Mouse (Mus musculus): ENCODE measurements around the gene Dlg5. TPM values are rescaled to one million over a fixed set of nuclear protein-coding genes. Genes with fewer than 3 reads are reported as not detected.

Dlg5 gene
- total RNA-seq, 1 experiment from 2014 or later: 35.9 TPM

DNA sequence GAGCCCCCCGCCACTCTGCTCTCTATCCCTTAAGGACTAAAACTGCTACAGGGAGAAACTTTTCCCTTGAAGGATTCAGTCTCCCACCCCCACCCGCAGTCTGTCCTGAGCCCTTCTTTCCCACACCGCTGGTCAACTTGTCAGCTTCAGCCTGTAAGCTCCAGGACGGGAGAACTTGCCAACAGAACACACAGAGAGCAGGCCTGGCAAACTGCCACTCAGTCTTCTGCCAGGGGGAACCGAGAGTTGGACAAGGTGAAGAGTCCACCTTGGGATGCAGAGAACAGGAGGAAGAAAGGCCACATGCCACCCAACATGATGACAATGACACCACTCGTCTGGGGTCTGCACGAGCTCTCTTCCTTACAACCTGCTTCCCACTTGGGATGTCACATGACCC lies 56.1 kb downstream of the Dlg5 start:
- DNase-seq: no peak

DNA sequence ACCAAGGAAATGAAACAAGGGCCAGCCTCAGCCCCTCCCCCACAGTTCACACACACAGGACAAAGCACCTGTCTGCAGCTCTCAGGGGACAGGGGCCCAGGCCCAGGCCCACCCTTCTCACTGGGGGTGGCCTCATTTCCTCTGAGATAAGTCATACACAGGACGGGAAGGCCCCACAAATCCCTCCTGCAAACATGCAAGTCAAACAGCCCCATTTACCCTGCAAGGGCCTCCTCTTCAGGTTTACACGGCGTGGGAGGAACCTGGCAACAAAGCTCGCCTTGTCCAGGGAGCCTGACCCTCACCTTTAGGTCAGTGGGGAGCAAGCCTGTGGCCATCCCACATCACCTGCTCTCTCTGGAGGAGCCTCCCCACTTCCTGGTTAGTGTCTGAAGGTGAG lies 60.2 kb downstream of the Dlg5 start:
- DNase-seq: no peak

DNA sequence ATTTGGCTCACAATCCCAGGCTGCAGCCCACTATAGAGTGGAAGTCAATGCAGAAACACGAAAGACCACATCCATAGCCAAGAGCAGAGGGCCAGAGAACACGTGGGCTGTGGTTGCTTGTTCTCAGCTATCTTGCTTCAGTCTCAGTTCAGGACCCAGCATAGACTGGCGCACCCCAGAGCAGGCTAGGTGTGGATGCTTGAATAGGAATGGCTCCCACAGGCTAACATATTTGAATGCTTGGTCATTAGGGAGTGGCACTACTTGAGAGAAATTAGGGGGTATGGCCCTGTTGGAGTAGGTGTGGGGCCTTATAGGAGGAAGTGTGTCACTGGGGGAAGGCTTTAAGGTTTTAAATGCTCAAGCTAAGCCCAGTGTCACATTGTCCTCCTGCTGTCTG lies 62.8 kb downstream of the Dlg5 start:
- DNase-seq: no peak

DNA sequence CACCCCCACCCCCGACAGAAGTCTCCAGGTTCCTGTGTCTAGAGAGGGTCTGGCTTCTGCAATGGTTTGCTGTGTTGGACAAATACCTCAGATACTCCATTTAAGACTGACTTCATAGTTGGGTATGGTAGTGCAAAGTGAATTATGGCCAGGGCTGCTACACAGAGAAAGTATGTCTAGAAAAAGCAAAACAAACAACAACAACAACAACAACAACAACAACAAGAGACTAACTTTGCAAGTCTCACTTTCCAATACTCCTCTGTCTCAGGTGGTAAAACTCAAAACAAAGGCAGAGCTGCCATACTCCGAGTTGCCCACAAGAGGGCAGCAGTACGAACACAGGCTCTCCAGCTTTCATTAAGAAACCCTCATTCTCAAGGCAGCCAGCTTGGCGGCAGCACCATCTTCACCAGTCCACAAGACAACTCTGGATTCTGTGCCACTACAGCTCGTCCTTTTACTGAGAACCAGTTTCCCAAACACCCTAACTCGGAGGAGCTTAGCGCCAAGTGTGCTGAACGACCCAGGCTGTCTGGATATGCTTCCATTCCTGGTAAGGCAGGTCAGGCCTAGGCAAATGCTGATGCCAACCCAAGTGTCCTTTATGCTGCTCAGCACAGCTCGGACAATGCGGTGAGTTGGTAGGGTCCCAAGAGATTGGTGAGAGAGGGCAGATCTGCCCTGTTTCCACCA lies 63.8 kb downstream of the Dlg5 start:
- DNase-seq: peak; percentile 82

DNA sequence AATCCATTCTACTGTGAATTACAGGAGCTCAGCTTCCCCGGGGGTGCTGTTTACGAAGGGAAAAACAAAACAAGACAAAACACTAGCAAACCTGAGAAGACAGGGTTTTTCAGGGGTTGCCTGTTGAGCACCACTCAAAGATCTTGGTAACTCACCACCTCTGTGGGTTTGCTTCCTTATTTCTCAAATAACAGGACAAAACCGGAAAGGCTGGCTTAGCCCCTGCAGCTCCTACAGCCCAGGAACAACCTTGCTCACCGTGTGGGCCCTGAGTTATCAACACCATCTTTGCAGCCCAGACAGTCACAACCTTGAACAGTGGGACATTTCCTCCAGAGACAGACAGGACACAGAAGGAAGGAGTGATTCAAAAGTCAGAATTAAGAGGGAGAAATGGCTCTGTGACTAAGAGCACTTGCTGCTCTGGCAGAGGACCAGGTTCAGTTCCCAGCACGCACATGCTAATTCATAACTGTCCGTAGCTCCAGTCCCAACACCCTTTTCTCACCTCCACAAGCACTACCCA lies 66.2 kb downstream of the Dlg5 start:
- DNase-seq: no peak

DNA sequence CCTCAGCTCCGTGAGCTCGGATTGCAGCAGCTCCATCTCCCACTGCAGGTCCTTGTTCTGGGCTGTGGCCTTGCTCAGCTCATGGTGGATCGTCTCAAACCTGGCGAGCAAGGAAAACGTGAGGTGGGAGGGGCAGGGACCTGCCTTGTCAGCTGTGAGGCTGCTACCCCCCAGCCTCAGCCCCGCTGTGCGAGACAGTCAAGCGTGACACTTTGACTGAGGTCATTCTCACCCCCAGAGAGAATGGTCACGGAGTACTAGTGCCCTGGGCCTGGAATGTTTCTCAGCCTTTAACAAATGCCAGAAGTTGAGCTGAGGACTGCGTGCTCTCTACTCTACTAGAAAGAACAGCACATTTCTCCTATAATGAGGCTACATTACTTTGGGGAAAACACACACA lies 69.1 kb downstream of the Dlg5 start:
- DNase-seq: no peak

DNA sequence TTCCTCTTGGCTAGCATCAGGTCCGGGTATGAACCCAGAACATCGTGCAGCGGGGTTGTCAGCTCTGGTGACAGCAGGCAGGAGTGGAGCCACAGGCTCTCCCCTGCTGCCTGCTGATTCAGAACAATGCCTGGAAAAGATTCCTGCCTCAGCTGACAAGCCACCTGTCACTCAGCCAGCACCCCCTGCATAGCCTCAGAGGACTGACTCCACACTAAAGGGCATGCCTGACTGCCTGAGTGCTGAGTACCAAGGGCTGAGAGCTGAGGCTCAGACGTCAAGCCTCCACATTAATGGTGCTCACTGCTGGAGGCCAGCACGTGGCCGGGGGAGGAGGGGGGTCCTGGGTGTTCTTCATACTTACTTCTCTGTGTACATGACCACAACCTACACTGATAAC lies 72.4 kb downstream of the Dlg5 start:
- no peak for DNase-seq

- DNase-seq: peak; percentile 45
Observed at GRCm38 (mm10) chr14:24171639-24172311, 73.9 kb downstream of the Dlg5 start.

DNA sequence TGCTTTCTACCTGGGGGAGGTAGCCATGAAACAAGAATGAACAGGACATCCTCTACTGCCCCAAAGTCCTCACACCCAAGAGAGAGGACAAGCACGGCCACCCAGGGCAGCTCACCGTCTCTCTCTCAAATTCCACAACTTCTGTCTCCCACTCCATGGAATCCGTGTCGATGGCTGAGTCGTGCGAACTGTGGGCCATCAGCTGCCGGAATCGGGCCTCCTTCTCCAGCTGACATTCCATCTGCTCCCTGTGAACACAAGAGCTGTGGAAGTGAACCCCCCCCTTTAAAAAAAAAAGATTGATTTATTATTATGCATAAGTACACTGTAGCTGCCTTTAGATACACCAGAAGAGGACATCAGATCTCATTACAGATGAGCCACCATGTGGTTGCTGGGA lies 79.7 kb downstream of the Dlg5 start:
- no peak for DNase-seq

DNA sequence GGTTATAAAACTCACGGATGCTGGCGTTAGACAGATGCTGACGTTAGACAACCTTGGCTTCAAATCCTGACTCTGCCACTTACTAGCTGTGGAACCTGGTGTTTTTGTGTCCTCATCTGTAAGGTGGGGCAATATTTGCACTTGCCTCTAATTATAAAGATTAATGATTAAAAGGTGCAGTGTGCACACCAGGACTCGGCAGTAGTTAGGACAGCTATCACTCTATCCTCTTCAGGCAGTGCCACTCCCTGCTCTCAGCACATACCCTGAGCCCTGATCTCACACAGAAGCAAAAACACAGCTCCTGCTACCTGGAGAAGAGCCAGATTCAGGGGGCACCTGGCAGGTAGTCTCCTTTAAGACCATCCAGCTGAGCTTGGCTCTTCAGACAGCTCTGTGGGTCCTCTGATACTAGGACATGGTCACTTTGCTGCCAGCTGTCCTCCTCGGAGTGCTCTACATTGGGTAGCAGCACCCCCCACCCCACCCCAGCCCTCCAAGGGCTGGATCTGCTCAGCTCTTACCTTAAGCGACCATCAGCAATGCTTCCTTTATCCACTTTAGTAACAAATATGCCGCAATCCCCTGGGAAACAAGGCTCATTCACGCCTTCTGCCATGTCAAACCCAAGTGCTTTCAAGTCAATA lies 80.9 kb downstream of the Dlg5 start:
- DNase-seq: no peak

DNA sequence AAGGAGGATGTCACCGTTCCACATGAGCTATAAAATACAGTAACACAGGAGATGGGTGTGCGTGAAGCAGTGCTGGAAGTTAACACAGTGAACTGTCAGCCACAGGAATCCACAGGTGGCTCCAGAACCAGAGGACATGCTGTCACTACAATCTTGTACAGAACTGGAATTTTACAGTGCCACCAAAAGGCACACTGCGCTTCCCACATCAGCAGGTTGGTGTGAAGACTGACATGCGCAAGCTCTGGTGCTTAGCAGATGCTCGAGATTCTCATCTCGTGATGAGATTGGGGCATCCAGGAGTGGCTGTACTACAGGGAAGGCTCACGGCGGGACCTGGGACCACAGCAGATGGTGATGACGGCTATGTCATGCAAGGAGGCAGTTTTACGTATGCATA lies 82.9 kb downstream of the Dlg5 start:
- DNase-seq: no peak

- DNase-seq: no peak
Observed at GRCm38 (mm10) chr14:24148892-24149291, 96.8 kb downstream of the Dlg5 start.

DNA sequence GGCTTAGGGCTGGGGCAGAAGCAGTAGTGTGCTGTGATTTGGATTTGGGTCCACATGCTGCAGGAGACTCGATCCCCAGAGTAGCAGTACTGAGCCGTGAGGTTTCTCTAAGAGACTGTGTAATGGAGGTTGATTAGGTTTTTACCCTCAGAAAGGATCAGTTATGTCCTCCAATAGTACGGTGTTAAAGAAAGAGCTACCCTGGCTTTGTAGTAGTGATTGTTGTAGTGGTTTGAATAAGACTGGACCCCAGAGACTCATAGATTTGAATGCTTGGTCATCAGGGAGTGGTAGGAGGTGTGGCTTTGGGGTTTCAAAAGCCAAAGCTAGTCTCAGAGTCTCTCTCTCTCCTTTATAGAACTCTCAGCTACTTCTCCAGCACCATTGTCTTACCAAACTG lies 100.9 kb downstream of the Dlg5 start:
- no peak for DNase-seq

- DNase-seq: no peak
Observed at GRCm38 (mm10) chr14:24144421-24144820, 101.3 kb downstream of the Dlg5 start.

GRCm38 (mm10) chr14:24142926-24143430 lies 102.7 kb downstream of the Dlg5 start:
- DNase-seq: no peak

DNA sequence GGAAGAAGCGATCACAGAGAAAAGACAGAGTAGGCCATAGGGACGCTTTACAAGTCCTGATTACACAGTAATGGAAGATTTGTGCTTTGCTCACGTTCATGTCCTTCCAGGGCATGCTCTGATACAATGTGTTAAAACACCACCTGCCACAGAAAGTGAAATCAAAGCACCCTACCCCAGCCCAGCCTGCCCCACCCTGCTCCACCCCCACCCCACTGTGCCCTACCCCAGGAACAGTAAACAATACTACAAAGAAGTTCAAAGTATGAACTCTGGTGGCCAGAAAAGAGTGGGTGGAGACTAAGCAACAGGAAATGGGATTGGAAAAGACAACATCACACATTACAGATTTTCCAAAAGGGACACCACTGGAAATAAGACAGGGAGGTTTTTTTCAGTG lies 104.0 kb downstream of the Dlg5 start:
- no peak for DNase-seq

- DNase-seq: no peak
Observed at GRCm38 (mm10) chr14:24140297-24140812, 105.4 kb downstream of the Dlg5 start.

DNA sequence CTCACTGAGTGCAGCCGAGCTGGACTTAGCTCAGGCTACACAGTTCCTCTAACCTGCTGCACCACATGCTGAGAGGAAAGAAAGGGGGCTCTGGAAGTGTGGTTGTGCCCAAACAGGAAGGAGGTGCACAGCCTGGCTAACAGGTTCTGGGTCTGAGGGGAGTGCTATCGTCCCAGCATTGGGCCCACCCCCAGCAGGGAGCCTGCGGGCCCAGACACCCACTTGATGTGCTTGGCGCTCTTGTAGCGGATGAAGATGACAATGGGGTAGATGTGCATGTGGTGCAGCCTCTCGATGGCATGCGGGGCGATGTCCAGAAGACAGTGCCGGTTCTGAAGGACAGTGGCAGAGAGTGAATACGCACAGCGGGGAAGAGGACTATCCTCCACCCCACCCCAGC lies 108.8 kb downstream of the Dlg5 start:
- no peak for DNase-seq

GRCm38 (mm10) chr14:24134623-24135290 lies 111.0 kb downstream of the Dlg5 start:
- no peak for DNase-seq

- no peak for DNase-seq
Observed at GRCm38 (mm10) chr14:24133801-24134200, 111.9 kb downstream of the Dlg5 start.

GRCm38 (mm10) chr14:24132092-24132491 lies 113.6 kb downstream of the Dlg5 start:
- DNase-seq: peak; percentile 76

GRCm38 (mm10) chr14:24125069-24125468 lies 120.7 kb downstream of the Dlg5 start:
- DNase-seq: peak; percentile 28

All from adrenal gland, postnatal 14 days (tissue).